Mouse (Mus musculus) ES-Bruce4 (cell line): ENCODE results near the gene Btbd7. TPM values are rescaled to one million over a fixed set of nuclear protein-coding genes. Genes with fewer than 3 reads are reported as not detected.

Source experiments
- H3K27ac ChIP-seq: 2 replicates; pipeline ENCODE4 v1.5.1; 2012; ENCODE audit warnings: low read length, inconsistent platforms; ENCODE audit not compliant: insufficient read depth
- H3K27me3 ChIP-seq: 2 replicates; pipeline ENCODE4 v1.6.1; 2012; ENCODE audit warnings: mild to moderate bottlenecking, low read length, inconsistent platforms; ENCODE audit not compliant: control insufficient read depth, poor library complexity, insufficient read depth, severe bottlenecking
- H3K36me3 ChIP-seq: 2 replicates; pipeline ENCODE4 v1.6.1; 2012; ENCODE audit warnings: inconsistent platforms, mild to moderate bottlenecking, low read length, moderate library complexity; ENCODE audit not compliant: control insufficient read depth, poor library complexity, insufficient read depth, severe bottlenecking
- H3K4me1 ChIP-seq: one replicate; pipeline ENCODE4 v1.8.1; 2011; ENCODE audit warnings: low read length; ENCODE audit not compliant: control insufficient read depth, insufficient read depth
- H3K4me3 ChIP-seq: 2 replicates; pipeline ENCODE4 v1.5.1; 2011; ENCODE audit warnings: low read depth, mild to moderate bottlenecking, low read length
- H3K9ac ChIP-seq: 2 replicates; pipeline ENCODE4 v1.6.1; 2012; ENCODE audit warnings: low read depth, mild to moderate bottlenecking, inconsistent platforms; ENCODE audit not compliant: poor library complexity, severe bottlenecking
- H3K9me3 ChIP-seq: replicated peaks from 2 replicates; pipeline ENCODE4 v1.6.1; 2012; ENCODE audit warnings: mild to moderate bottlenecking, low read length, inconsistent platforms; ENCODE audit not compliant: control insufficient read depth, poor library complexity, insufficient read depth, severe bottlenecking
- CTCF ChIP-seq: IDR thresholded peaks from one replicate; pipeline ENCODE4 v1.8.1; 2011; ENCODE audit warnings: low read depth, low read length
- EP300 ChIP-seq: IDR thresholded peaks from 2 replicates; pipeline ENCODE4 v1.6.1; 2011; ENCODE audit warnings: low read depth, low read length; ENCODE audit not compliant: insufficient read depth
- POLR2A ChIP-seq: IDR thresholded peaks from one replicate; pipeline ENCODE4 v1.8.1; 2011; ENCODE audit warnings: low read length; ENCODE audit not compliant: insufficient read depth
- polyA plus RNA-seq: library from polyadenylated mRNA; stranded (reverse); fragments of >200 nt; gene quantifications from 2 replicates; pipeline ENCODE4 v1.2.4, GENCODE M21; 2011; ENCODE audit warnings: low read depth; ENCODE audit not compliant: missing spikeins, insufficient read depth, insufficient read length

Gene Btbd7
- 35.5 and 38.9 TPM in 2 replicates for polyA plus RNA-seq

DNA sequence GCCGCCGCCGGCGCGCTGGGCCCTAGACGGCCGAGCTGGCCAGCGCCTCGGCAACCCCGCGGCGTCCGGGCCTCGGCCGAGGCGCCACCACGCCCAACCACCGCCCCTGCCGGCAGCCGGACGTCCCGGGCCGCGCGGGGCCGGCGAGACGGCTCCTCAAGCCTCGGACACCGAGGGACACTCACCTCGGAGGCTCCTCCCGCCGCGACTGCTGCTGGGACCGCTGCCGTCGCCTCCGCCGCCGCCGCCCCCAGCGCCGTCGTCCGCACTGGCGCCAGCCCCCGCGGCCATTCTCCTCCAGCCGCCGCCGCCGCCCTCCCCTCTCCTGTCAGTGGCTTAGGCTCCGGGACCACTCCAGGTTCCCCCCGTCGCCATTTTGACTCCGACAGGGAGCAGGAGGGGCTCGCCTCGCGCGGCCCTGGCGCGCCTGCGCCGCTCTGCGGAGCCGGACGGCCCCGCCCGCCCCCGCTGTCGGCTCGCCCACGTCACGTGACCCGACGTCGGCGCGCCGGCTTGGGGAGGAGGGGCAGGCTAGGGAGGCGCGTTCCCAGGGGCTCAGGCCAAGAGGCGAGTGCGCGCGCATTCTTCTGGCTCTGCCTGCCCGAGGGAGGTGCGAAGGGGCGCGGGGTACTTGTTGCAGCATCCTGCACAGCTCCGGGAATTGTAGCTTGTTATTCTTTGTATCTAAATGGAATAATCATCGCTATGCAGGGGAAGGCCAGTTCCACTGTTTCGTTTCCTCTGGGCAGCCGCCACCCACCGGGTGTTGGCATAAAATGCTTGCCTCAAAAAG is at the start of gene Btbd7:
Gene Btbd7, minus strand, starts transcription at position 441 of the 793 bp plus-strand sequence.
- no peaks in the 10 kb centered on the region for H3K9me3 ChIP-seq
- H3K4me1 ChIP-seq: peaks cover 2% of the 10 kb centered on the region
- H3K9ac ChIP-seq: peak within 1 kb of the TSS; percentile 94
- peak within 1 kb of the TSS; percentile 85 for H3K4me3 ChIP-seq
- TF ChIP-seq POLR2A: no peak
- 0 out of 2 replicates have a peak, but pooled peaks have one; percentile 27 for TF ChIP-seq EP300
- TF ChIP-seq CTCF: no peak
- no peaks in the 10 kb centered on the region for H3K36me3 ChIP-seq
- H3K27ac ChIP-seq: no peak within 1 kb of the TSS
- H3K27me3 ChIP-seq: no peaks in the 10 kb centered on the region

DNA sequence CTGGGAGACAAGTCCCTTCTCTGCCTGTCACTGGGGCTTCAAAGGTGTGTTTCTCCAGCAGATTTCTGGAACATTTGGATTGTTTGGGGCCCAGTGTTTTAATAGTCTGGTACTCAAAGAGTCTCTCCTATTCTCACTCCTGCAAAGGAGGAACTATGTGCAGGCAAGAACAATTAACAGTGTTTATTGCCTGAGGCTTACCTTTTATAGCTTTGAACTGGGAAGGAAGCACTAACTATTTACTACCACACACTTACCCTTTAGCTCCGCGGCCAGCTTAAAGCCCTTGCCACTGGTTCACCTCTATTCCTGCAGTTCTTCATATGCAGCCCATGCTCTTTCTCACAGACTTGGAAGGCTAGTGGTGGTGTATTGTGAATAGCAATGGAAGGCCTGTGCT is 37.8 kb upstream of the Btbd7 start:
- Histone ChIP-seq H3K27me3 (no peaks in the 10 kb centered on the region), H3K4me3 (no peak overlapping the region), H3K27ac (no peak overlapping the region), H3K9me3 (no peaks in the 10 kb centered on the region), H3K9ac (no peak overlapping the region), H3K4me1 (no peaks in the 10 kb centered on the region), H3K36me3 (no peaks in the 10 kb centered on the region)
- TF ChIP-seq CTCF (no peak), POLR2A (no peak), EP300 (no peak)

DNA sequence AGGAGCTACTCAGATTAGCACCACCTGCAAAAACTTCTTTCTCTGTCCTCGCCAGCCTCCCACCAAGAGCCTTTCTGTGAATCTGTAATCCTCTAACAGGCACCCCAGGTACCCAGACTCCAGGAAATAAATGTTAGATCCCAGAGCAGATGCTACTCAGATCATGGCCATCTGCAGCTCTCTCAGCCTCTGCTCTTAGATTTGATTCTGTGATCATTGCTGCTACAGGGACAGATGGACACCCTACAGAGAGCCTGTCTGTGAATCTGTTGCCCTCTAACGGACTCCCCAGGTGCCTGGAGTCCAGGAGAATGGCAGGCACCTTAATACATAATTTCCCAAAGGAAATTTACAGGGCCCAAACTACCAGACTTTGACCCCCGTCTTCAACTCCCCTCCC is 29.9 kb upstream of the Btbd7 start:
- Histone ChIP-seq H3K27me3 (no peaks in the 10 kb centered on the region), H3K4me1 (no peaks in the 10 kb centered on the region), H3K4me3 (no peak overlapping the region), H3K9me3 (no peaks in the 10 kb centered on the region), H3K36me3 (no peaks in the 10 kb centered on the region), H3K9ac (no peak overlapping the region), H3K27ac (no peak overlapping the region)
- TF ChIP-seq POLR2A (no peak), EP300 (no peak), CTCF (no peak)

DNA sequence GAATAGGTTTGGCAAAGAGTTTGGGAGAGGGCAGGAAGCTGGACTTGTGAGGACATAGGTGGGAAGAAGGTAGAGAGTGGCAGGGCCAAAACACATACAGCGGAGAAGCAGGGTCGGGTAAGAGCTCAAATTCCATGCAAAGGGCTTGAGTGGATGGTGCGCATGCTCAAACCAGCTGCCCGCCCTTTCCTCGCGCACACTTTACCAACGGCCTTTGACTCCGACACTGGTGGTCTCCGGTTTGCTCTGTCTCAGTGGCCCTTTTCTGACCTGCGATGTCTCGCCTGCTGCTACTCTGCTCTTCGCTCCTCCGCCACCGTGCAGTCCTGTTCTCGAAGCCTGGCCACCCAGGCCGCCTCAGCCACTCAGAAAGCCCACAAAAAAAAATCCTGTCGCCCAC is 20.8 kb upstream of the Btbd7 start, which contains the start of gene Cox8c:
Gene Cox8c, plus strand, starts transcription at position 226 of the 400 bp plus-strand sequence.
- TF ChIP-seq EP300: no peak
- no peak for TF ChIP-seq POLR2A
- no peak for TF ChIP-seq CTCF
- Histone ChIP-seq H3K4me3 (no peak within 1 kb of the TSS), H3K9me3 (no peaks in the 10 kb centered on the region), H3K4me1 (no peaks in the 10 kb centered on the region), H3K27me3 (no peaks in the 10 kb centered on the region; the same call in 1 of the 2 replicates), H3K36me3 (no peaks in the 10 kb centered on the region), H3K27ac (no peak within 1 kb of the TSS), H3K9ac (no peak within 1 kb of the TSS)

DNA sequence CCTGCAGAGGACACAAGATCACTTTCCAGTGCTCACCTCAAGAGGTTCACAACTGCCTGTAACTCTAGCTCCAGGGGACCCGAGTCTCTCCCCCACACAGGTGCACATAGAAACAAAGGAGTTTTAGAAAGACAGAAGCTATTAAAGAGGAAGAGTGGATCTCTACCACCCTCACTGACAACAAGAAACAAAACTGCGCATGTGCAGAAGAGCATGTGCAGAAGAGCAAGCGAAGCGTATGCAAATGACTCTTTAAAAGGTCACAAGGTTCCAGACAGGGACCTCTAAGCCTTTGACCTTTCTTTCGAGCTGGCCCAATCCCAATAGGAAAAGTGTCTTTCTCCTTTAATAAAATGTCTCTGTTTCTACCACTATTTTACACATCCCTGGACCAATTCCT is 10.3 kb upstream of the Btbd7 start:
- Histone ChIP-seq H3K27me3 (no peaks in the 10 kb centered on the region), H3K27ac (no peak overlapping the region), H3K9ac (no peak overlapping the region), H3K4me1 (no peaks in the 10 kb centered on the region), H3K36me3 (no peaks in the 10 kb centered on the region), H3K4me3 (no peak overlapping the region), H3K9me3 (no peaks in the 10 kb centered on the region)
- no peak for TF ChIP-seq POLR2A
- no peak for TF ChIP-seq EP300
- no peak for TF ChIP-seq CTCF

DNA sequence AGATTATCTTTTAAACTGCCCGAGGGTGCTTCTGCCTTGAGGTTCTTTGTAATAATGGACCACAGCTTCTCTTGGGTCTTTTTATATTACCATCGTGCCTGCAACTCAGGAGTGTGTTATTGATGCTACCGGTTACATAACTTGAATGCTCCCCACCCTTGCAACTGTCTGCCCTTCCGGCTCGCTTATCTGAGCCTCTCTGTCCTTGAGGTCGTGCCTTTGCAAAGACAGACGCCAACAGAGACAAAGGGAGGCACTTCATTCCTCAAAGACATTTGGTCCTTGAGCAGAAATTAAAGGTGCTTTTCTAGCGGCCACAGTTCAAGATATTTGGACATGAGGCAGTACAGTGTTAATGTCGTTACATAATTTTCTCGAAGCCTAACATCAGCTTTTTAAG is 9.1 kb upstream of the Btbd7 start:
- H3K9ac ChIP-seq: no peak overlapping the region
- H3K27ac ChIP-seq: no peak overlapping the region
- no peaks in the 10 kb centered on the region for H3K27me3 ChIP-seq
- no peaks in the 10 kb centered on the region for H3K9me3 ChIP-seq
- H3K4me3 ChIP-seq: no peak overlapping the region
- H3K4me1 ChIP-seq: no peaks in the 10 kb centered on the region
- no peak for TF ChIP-seq POLR2A
- TF ChIP-seq EP300: no peak
- no peak for TF ChIP-seq CTCF
- no peaks in the 10 kb centered on the region for H3K36me3 ChIP-seq
